Mouse (Mus musculus) kidney, embryonic 14.5 days (tissue): Measurements from ENCODE around the gene Smoc1. TPM values are rescaled to one million over a fixed set of nuclear protein-coding genes. Genes with fewer than 3 reads are reported as not detected.
A peak's percentile ranks its signal among the peaks of the same experiment; 100 is the strongest.

Experiments used
- ATAC-seq: fragments of 200-750 bp; cut with Nextera tagmentation; 2 replicates; pipeline ENCODE4 v1.8.0; 2017; ENCODE audit warnings: moderate number of reproducible peaks, mild to moderate bottlenecking, moderate TSS enrichment, moderate library complexity; ENCODE audit not compliant: low FRiP score, low TSS enrichment
- H3K27ac ChIP-seq: fragments of 300-500 bp; sonication (generic); 2 replicates; pipeline ENCODE4 v1.5.1; 2014; ENCODE audit warnings: low read depth, mild to moderate bottlenecking, low read length, moderate library complexity, mixed read lengths
- H3K27me3 ChIP-seq: fragments of 300-500 bp; sonication (generic); 2 replicates; pipeline ENCODE4 v1.6.1; 2014; ENCODE audit warnings: mild to moderate bottlenecking, low read length; ENCODE audit not compliant: control insufficient read depth, insufficient read depth
- H3K36me3 ChIP-seq: fragments of 300-500 bp; sonication (generic); 2 replicates; pipeline ENCODE4 v1.6.1; 2014; ENCODE audit warnings: low read length, mixed read lengths; ENCODE audit not compliant: control insufficient read depth, insufficient read depth
- H3K4me1 ChIP-seq: fragments of 300-500 bp; sonication (generic); 2 replicates; pipeline ENCODE4 v1.6.1; 2014; ENCODE audit warnings: low read length, mixed read lengths; ENCODE audit not compliant: control insufficient read depth, insufficient read depth
- H3K4me2 ChIP-seq: fragments of 300-500 bp; sonication (generic); replicated peaks from 2 replicates; pipeline ENCODE4 v1.6.1; 2014; ENCODE audit warnings: low read depth, mild to moderate bottlenecking, low read length
- H3K4me3 ChIP-seq: fragments of 300-500 bp; sonication (generic); 2 replicates; pipeline ENCODE4 v1.5.1; 2014; ENCODE audit warnings: mild to moderate bottlenecking, low read length
- H3K9ac ChIP-seq: fragments of 300-500 bp; sonication (generic); 2 replicates; pipeline ENCODE4 v1.6.1; 2014; ENCODE audit warnings: low read depth, mild to moderate bottlenecking, low read length, moderate library complexity
- H3K9me3 ChIP-seq: fragments of 300-500 bp; sonication (generic); 2 replicates; pipeline ENCODE4 v1.6.1; 2016; ENCODE audit warnings: low read length; ENCODE audit not compliant: control insufficient read depth
- WGBS: fragments of 180-500 bp; shearing (Covaris S2); extraction: QIAGEN DNeasy Blood & Tissue Kit; methylation state at CpG from one replicate; pipeline ENCODE4 v1.1.7; 2014; 5-methylcytosine and 5-hydroxymethylcytosine counted together
- polyA plus RNA-seq: library from polyadenylated mRNA; unstranded; fragments of >200 nt; fragmentation: Nextera tagmentation; extraction: Ambion mirVana; gene quantifications from 2 replicates; pipeline ENCODE4 v1.2.1, GENCODE M21; 2014

Gene Smoc1
- polyA plus RNA-seq, 1 experiment from 2014 or later = 1.0 TPM

DNA sequence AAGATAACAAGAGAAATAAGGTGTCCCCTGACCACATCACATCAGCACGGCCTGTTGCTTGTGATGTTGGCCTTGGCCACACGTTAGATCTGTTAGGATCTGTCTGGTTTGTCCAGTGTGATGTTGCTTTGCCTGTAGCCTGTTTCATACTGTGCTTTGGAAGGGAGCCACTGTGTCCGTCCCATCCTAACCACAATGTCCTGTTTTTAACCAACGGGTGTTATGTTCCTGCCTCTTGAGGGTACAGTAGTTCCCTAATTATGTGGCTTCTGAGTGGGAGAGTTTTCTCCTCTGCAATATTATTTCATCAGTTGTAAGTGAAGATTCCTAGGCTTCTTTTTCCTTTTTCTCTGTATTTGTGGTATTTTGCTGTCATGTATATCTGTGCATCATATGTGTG lies 31.3 kb upstream of the Smoc1 start:
- no peak overlapping the region for H3K4me2 ChIP-seq
- no peak overlapping the region for H3K9ac ChIP-seq
- WGBS = 90% methylated on average over 4 of the region's 4 CpGs
- no peaks in the 10 kb centered on the region; the same call in 1 of the 2 replicates for H3K9me3 ChIP-seq
- H3K4me3 ChIP-seq = no peak overlapping the region
- no peak for ATAC-seq
- no peak overlapping the region for H3K27ac ChIP-seq
- no peaks in the 10 kb centered on the region for H3K36me3 ChIP-seq
- H3K4me1 ChIP-seq = peaks cover 7% of the 10 kb centered on the region; the same call in 1 of the 2 replicates
- peaks cover 26% of the 10 kb centered on the region for H3K27me3 ChIP-seq

DNA sequence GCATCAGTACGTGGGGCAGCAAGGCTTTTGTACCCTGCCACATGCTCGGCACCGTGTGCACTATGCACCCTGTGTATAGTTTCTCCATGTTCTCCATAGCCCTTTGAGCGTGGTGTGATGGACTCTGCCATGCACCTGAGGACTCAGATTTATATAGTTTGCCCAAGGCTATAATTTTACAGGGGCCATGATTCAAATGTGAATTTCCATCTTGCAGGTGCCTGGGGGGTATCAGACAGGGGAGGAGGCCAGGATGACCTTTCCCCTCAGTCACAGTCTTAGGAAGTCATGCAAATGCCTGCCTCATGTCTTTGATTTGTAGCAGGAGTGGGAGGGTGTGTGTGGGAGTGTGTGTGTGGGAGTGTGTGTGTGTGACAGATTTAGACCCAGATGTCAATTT lies 29.0 kb upstream of the Smoc1 start:
- H3K27ac ChIP-seq = no peak overlapping the region
- H3K4me1 ChIP-seq = peaks cover 7% of the 10 kb centered on the region; the same call in 1 of the 2 replicates
- no peak overlapping the region for H3K9ac ChIP-seq
- no peaks in the 10 kb centered on the region; the same call in 1 of the 2 replicates for H3K9me3 ChIP-seq
- ATAC-seq = no peak
- no peak overlapping the region for H3K4me3 ChIP-seq
- H3K4me2 ChIP-seq = no peak overlapping the region
- H3K27me3 ChIP-seq = peaks cover 32% of the 10 kb centered on the region
- no peaks in the 10 kb centered on the region for H3K36me3 ChIP-seq
- WGBS = 37% methylated on average over 4 of the region's 4 CpGs

DNA sequence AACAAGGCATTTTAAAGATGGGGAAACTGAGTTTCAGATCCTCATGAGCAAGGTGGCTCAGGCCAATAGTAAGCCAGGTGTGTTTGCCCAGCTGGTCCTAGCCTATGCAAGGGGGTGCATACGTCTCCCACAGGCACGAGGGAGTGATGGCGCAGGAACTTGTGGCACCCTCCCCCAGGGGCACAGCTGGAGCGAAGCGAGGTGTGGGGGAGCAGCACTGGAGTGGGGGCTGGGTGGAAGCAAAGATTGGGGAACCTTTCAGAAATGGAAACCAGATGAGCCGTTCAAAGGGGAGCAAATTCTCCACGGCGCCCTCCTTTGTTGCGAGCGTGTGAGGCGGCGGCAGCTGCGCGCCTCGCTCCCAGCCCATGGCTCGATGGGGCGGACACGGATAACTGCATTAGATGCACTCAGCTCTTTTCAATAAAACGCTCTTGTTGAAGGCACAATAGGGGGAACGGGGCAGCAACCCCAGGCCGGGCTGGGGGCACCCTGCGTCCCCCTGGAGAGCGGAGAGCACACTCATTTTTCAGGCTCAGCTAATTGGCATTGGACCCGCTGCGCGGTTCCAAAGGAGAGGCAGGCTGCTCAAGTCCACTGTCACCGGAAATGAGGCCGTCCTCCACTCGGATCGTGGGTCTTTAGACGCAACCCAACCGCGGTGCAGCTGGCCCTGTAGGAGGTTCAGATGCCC lies 27.9 kb upstream of the Smoc1 start:
- no peaks in the 10 kb centered on the region for H3K36me3 ChIP-seq
- WGBS = 4% methylated on average over 33 of the region's 33 CpGs
- H3K9ac ChIP-seq = no peak overlapping the region
- H3K27ac ChIP-seq = no peak overlapping the region
- no peaks in the 10 kb centered on the region; the same call in 1 of the 2 replicates for H3K9me3 ChIP-seq
- peak overlapping the region; percentile 20 for H3K4me3 ChIP-seq
- no peak for ATAC-seq
- H3K27me3 ChIP-seq = peaks cover 34% of the 10 kb centered on the region
- H3K4me1 ChIP-seq = peaks cover 7% of the 10 kb centered on the region; the same call in 1 of the 2 replicates
- peak overlapping the region; percentile 33 for H3K4me2 ChIP-seq

DNA sequence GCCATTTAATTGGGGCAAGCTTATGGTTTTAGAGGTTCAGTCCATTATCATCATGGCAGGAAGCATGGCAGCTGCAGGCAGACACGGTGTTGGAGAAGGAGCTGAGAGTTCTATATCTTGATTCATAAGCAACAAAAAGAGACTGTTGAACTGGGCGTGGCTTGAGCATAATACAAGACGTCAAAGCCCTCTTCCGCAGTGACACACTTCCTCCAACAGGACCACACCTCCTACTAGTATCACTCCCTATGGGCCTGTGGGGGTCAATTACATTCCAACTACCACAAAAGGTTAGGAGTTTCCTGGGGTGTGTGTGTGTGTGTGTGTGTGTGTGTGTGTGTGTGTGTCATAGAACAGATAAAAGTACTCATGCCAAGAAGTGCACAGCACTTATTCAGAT lies 25.7 kb upstream of the Smoc1 start:
- peaks cover 7% of the 10 kb centered on the region; the same call in 1 of the 2 replicates for H3K4me1 ChIP-seq
- WGBS = 81% methylated on average over 4 of the region's 4 CpGs
- H3K27ac ChIP-seq = no peak overlapping the region
- no peak overlapping the region for H3K4me2 ChIP-seq
- H3K27me3 ChIP-seq = peaks cover 34% of the 10 kb centered on the region
- no peak for ATAC-seq
- no peak overlapping the region for H3K4me3 ChIP-seq
- no peak overlapping the region for H3K9ac ChIP-seq
- no peaks in the 10 kb centered on the region; the same call in 1 of the 2 replicates for H3K9me3 ChIP-seq
- no peaks in the 10 kb centered on the region for H3K36me3 ChIP-seq

DNA sequence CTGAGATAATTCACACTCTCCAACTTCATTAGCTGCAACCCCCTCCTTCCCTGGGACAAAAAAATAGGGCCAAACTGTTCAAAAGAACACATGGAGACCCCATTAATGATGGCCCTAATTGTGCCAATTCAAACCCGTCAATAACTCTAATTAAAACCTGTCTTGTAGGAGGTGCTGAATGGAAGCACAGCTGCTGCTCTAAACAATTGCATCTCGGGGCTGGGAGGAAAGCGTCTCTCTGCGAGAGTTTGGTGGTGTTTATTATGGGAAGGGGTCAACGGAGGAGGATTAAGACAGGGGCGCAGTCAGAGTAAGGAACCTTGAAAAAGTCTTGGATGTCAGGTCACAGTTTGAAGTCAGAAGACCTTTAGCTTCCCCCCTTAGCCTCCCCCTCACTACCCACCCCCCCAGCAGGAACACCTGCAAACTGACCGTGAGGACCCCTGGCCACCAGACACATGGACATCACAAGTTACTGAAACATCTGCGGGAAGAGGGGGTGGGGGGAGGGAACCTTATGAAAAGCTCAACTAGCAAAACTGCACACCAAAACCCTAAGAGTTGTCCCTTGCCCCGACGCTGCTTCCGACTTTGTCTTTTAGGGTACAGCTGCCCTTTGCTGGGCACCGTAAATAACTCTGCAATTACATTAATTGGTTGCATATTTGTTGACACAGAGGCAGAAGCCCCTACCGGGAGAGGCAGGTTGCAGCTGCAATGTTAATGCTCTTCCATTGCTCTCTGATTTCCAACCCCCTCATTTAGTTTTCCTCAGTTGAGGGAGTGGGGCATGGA lies 23.6 kb upstream of the Smoc1 start:
- no peak for ATAC-seq
- no peak overlapping the region for H3K9ac ChIP-seq
- no peak overlapping the region for H3K4me3 ChIP-seq
- H3K36me3 ChIP-seq = no peaks in the 10 kb centered on the region
- H3K27me3 ChIP-seq = peaks cover 30% of the 10 kb centered on the region
- H3K4me2 ChIP-seq = no peak overlapping the region
- WGBS = 14% methylated on average over 13 of the region's 13 CpGs
- no peaks in the 10 kb centered on the region for H3K9me3 ChIP-seq
- H3K27ac ChIP-seq = no peak overlapping the region
- peaks cover 7% of the 10 kb centered on the region; the same call in 1 of the 2 replicates for H3K4me1 ChIP-seq

DNA sequence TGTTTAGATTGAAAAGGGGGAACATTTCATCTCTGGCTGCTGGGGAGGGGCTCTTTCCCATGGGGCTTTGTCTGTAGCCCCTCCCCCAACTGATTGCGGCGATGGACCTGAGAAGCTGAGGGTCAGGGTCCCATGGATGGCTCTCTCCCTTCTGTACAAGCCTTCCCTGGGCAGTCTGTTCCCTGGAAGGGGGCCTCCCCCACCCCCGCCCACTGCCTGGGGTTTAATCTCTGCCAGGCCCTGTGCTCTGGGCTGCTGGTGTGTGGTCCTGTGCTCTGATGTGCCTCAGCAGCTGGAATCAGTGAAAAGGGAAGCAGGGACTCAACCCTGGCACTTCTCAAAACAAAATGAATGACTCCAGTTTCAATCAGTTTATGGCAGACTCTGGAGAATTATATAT lies 16.8 kb upstream of the Smoc1 start:
- H3K27ac ChIP-seq = no peak overlapping the region
- no peak overlapping the region for H3K4me3 ChIP-seq
- H3K9me3 ChIP-seq = no peaks in the 10 kb centered on the region
- H3K4me2 ChIP-seq = no peak overlapping the region; the same call in 1 of the 2 replicates
- H3K36me3 ChIP-seq = no peaks in the 10 kb centered on the region
- H3K4me1 ChIP-seq = 0 out of 2 replicates have a peak, but pooled peaks cover 3% of the 10 kb centered on the region
- H3K9ac ChIP-seq = no peak overlapping the region
- 24% methylated on average over 3 of the region's 3 CpGs for WGBS
- 0 out of 2 replicates have a peak, but pooled peaks have one; percentile 46 for ATAC-seq
- no peaks in the 10 kb centered on the region for H3K27me3 ChIP-seq

DNA sequence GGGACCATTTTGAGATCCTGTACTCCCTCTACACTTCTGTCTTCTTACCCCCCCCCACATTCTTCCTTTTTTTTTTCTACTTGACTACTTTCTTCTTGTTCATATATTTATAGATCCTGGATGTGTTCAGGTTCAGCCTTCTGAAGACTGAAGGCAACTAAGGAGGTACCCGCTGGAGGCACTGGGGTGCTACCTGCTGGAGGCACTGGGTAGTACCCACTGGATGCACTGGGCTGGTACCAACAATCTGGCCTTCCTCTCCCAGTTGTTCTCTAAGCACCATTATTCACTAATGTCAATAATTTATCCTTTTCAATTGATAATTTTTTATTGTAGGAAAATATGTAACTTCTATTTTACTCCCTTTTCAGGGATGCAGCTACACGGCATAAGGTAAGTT lies 14.6 kb upstream of the Smoc1 start:
- no peaks in the 10 kb centered on the region for H3K9me3 ChIP-seq
- H3K27me3 ChIP-seq = no peaks in the 10 kb centered on the region
- no peak overlapping the region for H3K27ac ChIP-seq
- no peak overlapping the region for H3K4me2 ChIP-seq
- 91% methylated on average over 2 of the region's 2 CpGs for whole genome bisulfite sequencing
- H3K4me1 ChIP-seq = 0 out of 2 replicates have a peak, but pooled peaks cover 3% of the 10 kb centered on the region
- no peak for ATAC-seq
- H3K4me3 ChIP-seq = no peak overlapping the region
- H3K9ac ChIP-seq = no peak overlapping the region
- no peaks in the 10 kb centered on the region for H3K36me3 ChIP-seq

DNA sequence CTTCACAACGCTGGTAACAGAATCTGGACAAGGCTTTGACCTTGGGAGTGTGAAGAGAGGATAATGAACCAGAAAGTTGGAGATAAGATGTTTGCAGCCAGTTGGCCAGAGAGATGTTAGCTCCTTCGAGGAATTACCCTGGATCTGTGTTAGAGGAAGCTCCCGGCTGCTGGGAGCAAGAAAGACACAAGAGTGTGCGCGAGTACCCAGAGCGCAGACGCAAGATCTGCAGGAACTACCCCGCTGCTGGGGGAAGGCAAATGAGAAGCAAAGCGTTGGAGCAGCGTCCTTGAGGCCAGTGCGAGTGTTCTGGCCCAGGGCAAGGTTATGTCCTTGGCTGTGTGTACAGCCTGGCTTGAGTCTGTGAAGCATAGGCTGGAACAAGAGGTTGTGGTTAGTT lies 13.1 kb upstream of the Smoc1 start:
- H3K36me3 ChIP-seq = no peaks in the 10 kb centered on the region
- 76% methylated on average over 11 of the region's 11 CpGs for WGBS
- ATAC-seq = no peak

DNA sequence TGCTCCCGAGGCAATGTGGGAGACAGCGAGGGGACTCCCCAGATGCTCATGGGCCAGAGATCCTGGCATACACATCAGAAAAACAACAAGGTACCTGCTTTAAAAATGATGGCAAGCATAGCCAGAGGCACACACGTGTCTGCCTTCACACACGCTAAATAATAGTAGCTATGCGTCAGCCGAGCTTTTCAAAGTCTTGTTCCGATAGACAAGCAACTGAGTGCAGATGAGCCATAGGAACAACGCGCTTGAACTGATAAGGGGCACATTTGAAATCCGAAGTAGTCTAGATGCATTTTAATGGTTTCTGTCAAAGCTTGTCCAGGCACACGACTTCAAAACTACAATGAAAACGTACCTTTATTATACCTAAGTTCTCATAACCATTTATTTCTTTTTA lies 9.0 kb upstream of the Smoc1 start:
- WGBS = 90% methylated on average over 12 of the region's 12 CpGs
- no peaks in the 10 kb centered on the region for H3K4me1 ChIP-seq
- H3K36me3 ChIP-seq = no peaks in the 10 kb centered on the region
- no peak overlapping the region for H3K9ac ChIP-seq
- no peaks in the 10 kb centered on the region for H3K27me3 ChIP-seq
- H3K4me2 ChIP-seq = no peak overlapping the region
- H3K4me3 ChIP-seq = no peak overlapping the region
- H3K27ac ChIP-seq = no peak overlapping the region
- no peak for ATAC-seq
- H3K9me3 ChIP-seq = no peaks in the 10 kb centered on the region

More for the DNA sequence above, 13.1 kb upstream of the Smoc1 start:
- no peak overlapping the region for H3K9ac ChIP-seq
- no peak overlapping the region for H3K27ac ChIP-seq
- 0 out of 2 replicates have a peak, but pooled peaks cover 3% of the 10 kb centered on the region for H3K4me1 ChIP-seq
- H3K4me3 ChIP-seq = no peak overlapping the region
- no peak overlapping the region for H3K4me2 ChIP-seq
- H3K9me3 ChIP-seq = no peaks in the 10 kb centered on the region
- no peaks in the 10 kb centered on the region for H3K27me3 ChIP-seq
